Mouse (Mus musculus) C2C12 (cell line): ENCODE results near the gene Gramd1a. TPM values are rescaled to one million over a fixed set of nuclear protein-coding genes. Genes with fewer than 3 reads are reported as not detected.

Experiments
- H3K27me3 ChIP-seq: one replicate; pipeline ENCODE4 v1.6.1; 2011; ENCODE audit not compliant: control insufficient read depth, insufficient read depth, insufficient read length
- H3K36me3 ChIP-seq: one replicate; pipeline ENCODE4 v1.6.1; 2011; ENCODE audit not compliant: control insufficient read depth, insufficient read depth
- H3K4me3 ChIP-seq: one replicate; pipeline ENCODE4 v1.5.1; 2011; ENCODE audit warnings: mild to moderate bottlenecking, control low read depth; ENCODE audit not compliant: poor library complexity, insufficient read depth, severe bottlenecking
- H3K79me2 ChIP-seq: one replicate; pipeline ENCODE4 v1.6.1; 2011; ENCODE audit not compliant: control insufficient read depth, insufficient read depth
- H3K79me3 ChIP-seq: one replicate; pipeline ENCODE4 v1.6.1; 2011; ENCODE audit warnings: low read depth, control low read depth
- H3ac ChIP-seq: one replicate; pipeline ENCODE3; 2011; ENCODE audit warnings: low read depth; ENCODE audit not compliant: control insufficient read depth, insufficient read length
- CEBPB ChIP-seq: IDR thresholded peaks from one replicate; pipeline ENCODE4 v1.6.1; 2011; ENCODE audit warnings: low read depth, mild to moderate bottlenecking, control low read depth, moderate library complexity
- CTCF ChIP-seq: IDR thresholded peaks from one replicate; pipeline ENCODE4 v1.5.1; 2011; ENCODE audit not compliant: control insufficient read depth, insufficient read depth, insufficient read length
- FOSL1 ChIP-seq: IDR thresholded peaks from one replicate; pipeline ENCODE4 v1.8.0; 2011; ENCODE audit warnings: mild to moderate bottlenecking, low read length; ENCODE audit not compliant: poor library complexity, insufficient read depth, severe bottlenecking
- MAX ChIP-seq: IDR thresholded peaks from one replicate; pipeline ENCODE4 v1.6.1; 2011; ENCODE audit warnings: mild to moderate bottlenecking, control low read depth
- MYOD1 ChIP-seq: IDR thresholded peaks from one replicate; pipeline ENCODE4 v1.6.1; 2011; ENCODE audit warnings: low read depth; ENCODE audit not compliant: control insufficient read depth, insufficient read length
- MYOG ChIP-seq: IDR thresholded peaks from one replicate; pipeline ENCODE4 v1.6.1; 2011; ENCODE audit not compliant: control insufficient read depth, insufficient read length; ENCODE audit errors: extremely low read depth
- USF1 ChIP-seq: IDR thresholded peaks from one replicate; pipeline ENCODE4 v1.6.1; 2011; ENCODE audit warnings: low read depth, mild to moderate bottlenecking, control low read depth, moderate library complexity
- polyA plus RNA-seq: library from polyadenylated mRNA; unstranded; fragments of >200 nt; fragmentation: generic; extraction: Trizol; gene quantifications from one replicate; pipeline ENCODE4 v1.2.1, GENCODE M21; 2012; ENCODE audit warnings: missing spikeins

The Gramd1a gene
- polyA plus RNA-seq, 1 experiment = 17.9 TPM

DNA sequence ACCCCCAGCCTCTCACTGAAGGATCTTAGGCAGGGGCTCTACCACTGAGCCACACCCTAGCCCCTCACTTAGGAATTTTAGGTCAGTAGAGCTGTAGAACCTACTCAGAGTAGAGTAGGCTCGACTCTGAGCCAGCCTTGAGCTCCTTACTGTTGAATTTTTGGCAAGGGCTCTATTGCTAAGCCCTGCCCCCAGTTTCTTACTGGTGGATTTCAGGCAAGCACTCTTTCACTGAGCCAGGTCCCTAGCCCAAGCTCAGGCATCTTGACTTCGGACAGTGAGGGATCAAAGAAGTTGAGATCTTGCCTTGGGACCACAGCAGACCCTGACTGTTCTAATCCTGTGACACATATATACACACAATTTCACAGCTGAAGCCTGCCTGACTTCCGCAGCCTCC lies 32.0 kb downstream of the Gramd1a start:
- Histone ChIP-seq H3K79me3 (no peaks in the 10 kb centered on the region), H3K79me2 (no peaks in the 10 kb centered on the region), H3K27me3 (peaks cover 15% of the 10 kb centered on the region), H3K36me3 (no peaks in the 10 kb centered on the region), H3ac (no peak overlapping the region), H3K4me3 (no peak overlapping the region)
- TF ChIP-seq FOSL1 = no peak
- no peak for TF ChIP-seq USF1
- no peak for TF ChIP-seq MYOD1
- TF ChIP-seq CTCF = no peak
- TF ChIP-seq CEBPB = no peak
- TF ChIP-seq MAX = no peak
- no peak for TF ChIP-seq MYOG

- H3K4me3 ChIP-seq = no peak overlapping the region
- H3K36me3 ChIP-seq = no peaks in the 10 kb centered on the region
- no peak for TF ChIP-seq CTCF
- no peak for TF ChIP-seq FOSL1
- no peak for TF ChIP-seq USF1
- TF ChIP-seq MAX = no peak
- TF ChIP-seq MYOD1 = no peak
- no peak for TF ChIP-seq MYOG
- no peak for TF ChIP-seq CEBPB
- peaks cover 15% of the 10 kb centered on the region for H3K27me3 ChIP-seq
- no peak overlapping the region for H3ac ChIP-seq
- H3K79me3 ChIP-seq = no peaks in the 10 kb centered on the region
- no peaks in the 10 kb centered on the region for H3K79me2 ChIP-seq
Measured at GRCm38 (mm10) chr7:31122641-31123631, 32.8 kb downstream of the Gramd1a start.

DNA sequence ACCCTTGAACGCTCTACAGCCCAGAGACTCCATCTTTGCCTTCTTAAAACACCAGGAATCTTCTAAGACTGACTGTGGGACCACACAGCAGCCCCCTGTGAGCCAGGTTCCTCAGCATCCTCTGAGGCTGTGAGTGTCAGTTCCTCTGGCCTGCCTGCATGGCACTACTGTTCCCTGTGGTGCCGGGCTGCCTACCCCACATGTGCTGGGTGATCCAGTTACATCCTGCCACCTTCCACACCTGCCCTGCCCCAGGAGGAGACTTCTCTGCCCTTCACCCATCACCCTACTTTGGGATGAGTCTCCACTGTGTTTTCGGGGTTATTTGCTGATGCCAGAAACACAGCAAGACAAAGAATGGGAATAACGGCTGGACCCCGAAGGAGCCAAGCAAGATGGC lies 36.1 kb downstream of the Gramd1a start:
- no peak overlapping the region for H3K4me3 ChIP-seq
- H3K36me3 ChIP-seq = no peaks in the 10 kb centered on the region
- peaks cover 4% of the 10 kb centered on the region for H3K27me3 ChIP-seq
- TF ChIP-seq USF1 (no peak), FOSL1 (no peak), CEBPB (no peak), MYOG (no peak), CTCF (no peak), MAX (no peak), MYOD1 (no peak)
- no peaks in the 10 kb centered on the region for H3K79me2 ChIP-seq
- no peaks in the 10 kb centered on the region for H3K79me3 ChIP-seq
- no peak overlapping the region for H3ac ChIP-seq

DNA sequence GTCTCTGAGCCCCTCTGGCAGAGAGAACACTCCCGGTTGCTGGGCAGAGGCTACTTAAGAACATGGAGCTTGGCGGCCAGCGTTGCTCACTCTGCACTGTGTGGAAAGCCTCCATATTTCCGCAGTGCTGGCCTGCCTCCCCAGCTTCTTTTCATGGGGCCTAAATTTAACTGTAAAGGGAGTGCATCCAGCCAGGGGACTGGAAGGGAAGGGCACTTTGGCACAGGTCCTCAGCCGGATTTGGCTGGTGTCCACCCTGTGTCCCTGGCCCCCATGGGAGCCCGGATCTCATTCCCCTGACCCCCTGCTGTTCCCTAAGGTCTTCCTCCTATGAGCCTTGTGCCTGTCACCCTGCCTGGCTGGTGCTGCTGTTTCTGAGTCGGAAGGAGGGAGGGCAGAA lies 37.2 kb downstream of the Gramd1a start:
- Histone ChIP-seq H3K4me3 (no peak overlapping the region), H3K79me3 (no peaks in the 10 kb centered on the region), H3K79me2 (no peaks in the 10 kb centered on the region), H3K36me3 (no peaks in the 10 kb centered on the region), H3K27me3 (peaks cover 8% of the 10 kb centered on the region), H3ac (no peak overlapping the region)
- TF ChIP-seq CEBPB (no peak), MYOD1 (no peak), FOSL1 (no peak), MYOG (no peak), MAX (no peak), CTCF (no peak), USF1 (no peak)

DNA sequence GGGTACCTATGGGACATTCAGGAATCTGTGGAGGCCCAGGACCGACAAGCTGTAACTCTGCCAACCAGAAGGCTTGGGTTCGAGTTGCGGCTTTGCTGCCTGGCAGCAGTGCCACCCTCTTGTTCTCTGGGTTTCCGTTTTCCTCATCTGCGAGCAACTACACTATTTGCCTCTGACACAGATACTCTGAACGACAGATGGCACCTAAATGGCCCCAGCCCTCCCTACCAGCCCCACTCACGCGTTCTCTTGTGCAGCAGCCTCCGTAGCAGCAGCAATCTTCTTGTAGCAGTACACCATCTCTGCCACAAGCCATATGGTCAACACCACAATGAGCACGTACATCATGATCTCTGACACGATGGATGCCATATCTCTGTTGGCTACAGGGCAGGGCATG lies 38.2 kb downstream of the Gramd1a start:
- no peaks in the 10 kb centered on the region for H3K79me3 ChIP-seq
- no peak overlapping the region for H3K4me3 ChIP-seq
- TF ChIP-seq MYOD1 = no peak
- no peak for TF ChIP-seq MAX
- no peak for TF ChIP-seq CTCF
- TF ChIP-seq MYOG = no peak
- H3K36me3 ChIP-seq = no peaks in the 10 kb centered on the region
- no peak overlapping the region for H3ac ChIP-seq
- peaks cover 8% of the 10 kb centered on the region for H3K27me3 ChIP-seq
- no peaks in the 10 kb centered on the region for H3K79me2 ChIP-seq
